Mouse (Mus musculus): ENCODE data around the gene Gbx1.

- no peak for TF ChIP-seq POLR2A (IDR thresholded peaks at IDR 0.05; ENCODE audit: extremely low read depth, insufficient read depth, low read length)
- TF ChIP-seq CTCF (IDR thresholded peaks at IDR 0.05; ENCODE audit: extremely low read depth, insufficient read depth, low read length): no peak
Measured at GRCm38 (mm10) chr5:24508406-24508805, 18.6 kb downstream of the Gbx1 start.

Measured in cortical plate, adult 2 months (tissue).